ENCODE assay signal across 26 mouse cellular contexts in the genomic region with DNA sequence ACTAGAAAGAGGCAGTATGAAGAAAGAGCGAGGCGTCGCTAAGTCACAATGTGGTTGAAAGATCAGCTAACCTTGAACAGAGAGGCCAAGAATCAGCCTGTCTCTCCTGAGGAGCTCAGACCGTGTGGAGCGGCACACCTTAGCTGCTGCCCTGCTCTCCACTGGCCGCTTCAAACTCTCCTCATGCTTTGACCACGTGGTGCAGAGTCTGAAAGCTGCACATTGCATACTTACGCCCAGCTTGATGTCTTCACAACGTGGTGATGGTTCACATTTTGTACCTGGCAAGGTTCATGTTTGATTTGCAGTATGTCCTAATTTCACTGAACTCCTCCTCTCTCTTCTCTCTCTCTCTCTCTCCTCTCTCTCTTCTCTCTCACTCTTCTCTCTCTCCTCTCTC. TPM values are rescaled to one million over a fixed set of nuclear protein-coding genes. Genes with fewer than 3 reads are reported as not detected.
DNase-seq lines count a peak whose midpoint lies in the region; ATAC-seq and TF ChIP-seq lines count a peak whose summit lies in the region.
"Had no signal": no experiment of that assay in that cellular context is flagged by ENCODE, and none has a peak within 500 bp of the region (broad histone marks: within the 10 kb centered on the region; RNA-seq: fewer than 3 reads in every experiment).

No protein-coding gene starts in this region.

- no peak for TF ChIP-seq EP300 in liver, postnatal 0 days (IDR thresholded peaks at IDR 0.05; ENCODE audit: low read depth)

- H3K4me1 ChIP-seq in heart, embryonic 10.5 days = no peaks in the 10 kb centered on the region
- H3K4me1 ChIP-seq in liver, postnatal 0 days (ENCODE audit: insufficient read depth) = no peaks in the 10 kb centered on the region
- H3K4me1 ChIP-seq: embryonic facial prominence, embryonic 10.5 days; embryonic facial prominence, embryonic 12.5 days; forebrain, embryonic 13.5 days; forebrain, embryonic 15.5 days had no signal

- H3ac ChIP-seq in myocyte (ENCODE audit: control insufficient read depth, insufficient read length) = no peak overlapping the region

- peak; percentile 71 for DNase-seq in heart, adult 11 months
- DNase-seq in heart, embryonic 10.5 days (ENCODE audit: low spot score) = no peak
- DNase-seq in liver, postnatal 0 days = no peak
- DNase-seq in liver = no peak
- DNase-seq: adrenal gland, adult 8-10 months; adrenal gland, postnatal 14 days; adrenal gland, postnatal 36 days; B cell, adult 2 months; cerebellum, adult 11-12 months; cerebellum, adult 2 months; cerebellum, adult 9-10 months; cerebellum, postnatal 10 days; cerebellum, postnatal 25 days had no signal

- H3K27ac ChIP-seq in heart, embryonic 10.5 days = no peak overlapping the region
- H3K27ac ChIP-seq in liver, postnatal 0 days (ENCODE audit: low read depth) = no peak overlapping the region
- H3K27ac ChIP-seq: embryonic facial prominence, embryonic 10.5 days; embryonic facial prominence, embryonic 12.5 days; forebrain, embryonic 13.5 days; forebrain, embryonic 15.5 days had no signal

- no peaks in the 10 kb centered on the region for H3K79me2 ChIP-seq in myocyte (ENCODE audit: control insufficient read depth, insufficient read depth)

- WGBS in heart, embryonic 10.5 days = 72% methylated on average over 9 of the region's 9 CpGs
- 68% methylated on average over 9 of the region's 9 CpGs for WGBS in liver, postnatal 0 days (ENCODE audit: insufficient replicate concordance)

- no peaks in the 10 kb centered on the region for H3K9me3 ChIP-seq in heart, embryonic 10.5 days
- H3K9me3 ChIP-seq in liver, postnatal 0 days (ENCODE audit: low read length) = no peaks in the 10 kb centered on the region
- H3K9me3 ChIP-seq: embryonic facial prominence, embryonic 10.5 days; embryonic facial prominence, embryonic 12.5 days; forebrain, embryonic 13.5 days; forebrain, embryonic 15.5 days; G1E had no signal

- H3K4me3 ChIP-seq in heart, embryonic 10.5 days = no peak overlapping the region
- H3K4me3 ChIP-seq in liver, postnatal 0 days (ENCODE audit: low read depth, low read length) = no peak overlapping the region
- no peak overlapping the region for H3K4me3 ChIP-seq in myocyte
- H3K4me3 ChIP-seq: embryonic facial prominence, embryonic 10.5 days; embryonic facial prominence, embryonic 12.5 days; forebrain, embryonic 13.5 days; forebrain, embryonic 15.5 days had no signal

- no peak for TF ChIP-seq CTCF in liver, postnatal 0 days (IDR thresholded peaks at IDR 0.05; ENCODE audit: low read depth)

- H3K9ac ChIP-seq in liver, postnatal 0 days (replicated peaks) = no peak overlapping the region
- H3K9ac ChIP-seq: embryonic facial prominence, embryonic 12.5 days; forebrain, embryonic 13.5 days; forebrain, embryonic 15.5 days had no signal

- TF ChIP-seq POLR2A in myocyte (IDR thresholded peaks at IDR 0.05; ENCODE audit: insufficient read length, low read depth) = no peak

- peak; percentile 70 for ATAC-seq in liver, postnatal 0 days
- ATAC-seq: activated CD4-positive, CD25-positive, alpha-beta regulatory T cell, adult 4 months; CD4-positive, CD25-positive, alpha-beta regulatory T cell, adult 4 months; forebrain, embryonic 13.5 days; forebrain, embryonic 15.5 days; Patski had no signal

- no peaks in the 10 kb centered on the region for H3K27me3 ChIP-seq in heart, embryonic 10.5 days (ENCODE audit: insufficient read depth, poor library complexity, severe bottlenecking)
- H3K27me3 ChIP-seq in liver, postnatal 0 days (ENCODE audit: insufficient read depth, low read length) = no peaks in the 10 kb centered on the region
- H3K27me3 ChIP-seq in myocyte (ENCODE audit: control insufficient read depth, insufficient read depth, insufficient read length) = no peaks in the 10 kb centered on the region
- H3K27me3 ChIP-seq: CH12.LX; embryonic facial prominence, embryonic 12.5 days; forebrain, embryonic 13.5 days; forebrain, embryonic 15.5 days had no signal

- H3K36me3 ChIP-seq in heart, embryonic 10.5 days = no peaks in the 10 kb centered on the region
- no peaks in the 10 kb centered on the region for H3K36me3 ChIP-seq in liver, postnatal 0 days (replicated peaks; ENCODE audit: insufficient read depth, low read length)
- H3K36me3 ChIP-seq in myocyte (ENCODE audit: control insufficient read depth, insufficient read depth) = no peaks in the 10 kb centered on the region
- H3K36me3 ChIP-seq: embryonic facial prominence, embryonic 10.5 days; embryonic facial prominence, embryonic 12.5 days; forebrain, embryonic 15.5 days; G1E had no signal

- no peak overlapping the region for H3K4me2 ChIP-seq in liver, postnatal 0 days (ENCODE audit: low read depth, low read length)
- H3K4me2 ChIP-seq in myocyte (ENCODE audit: low read depth) = no peak overlapping the region
- H3K4me2 ChIP-seq: embryonic facial prominence, embryonic 12.5 days; forebrain, embryonic 13.5 days; forebrain, embryonic 15.5 days had no signal

TF ChIP-seq in myocyte, 11 proteins besides CTCF, POLR2A, EP300 and RAD21:
- TF ChIP-seq TCF3 (IDR thresholded peaks at IDR 0.05; ENCODE audit: insufficient read length, low read depth) = no peak
- TF ChIP-seq E2F4 (IDR thresholded peaks at IDR 0.05; ENCODE audit: insufficient read depth) = no peak
- peak; percentile 13 for TF ChIP-seq USF1 (IDR thresholded peaks at IDR 0.05; ENCODE audit: low read depth)
- no peak for TF ChIP-seq TCF12 (IDR thresholded peaks at IDR 0.05; ENCODE audit: insufficient read depth, poor library complexity, severe bottlenecking)
- no peak for TF ChIP-seq CEBPB (IDR thresholded peaks at IDR 0.05; ENCODE audit: insufficient read depth, poor library complexity, severe bottlenecking)

RNA-seq across cellular contexts. Expression of gene 4930568D16Rik, which starts 11.8 kb away (rescaled TPM):
- polyA plus RNA-seq in heart, embryonic 10.5 days (2016; fragmentation: Nextera tagmentation; extraction: Ambion mirVana) = not detected in 2 replicates
- polyA plus RNA-seq in liver, postnatal 0 days (2015; fragmentation: Nextera tagmentation; extraction: Ambion mirVana) = not detected in 2 replicates
- not detected for polyA plus RNA-seq in myocyte (2012; fragmentation: generic; extraction: Trizol)
- polyA plus RNA-seq: activated CD4-positive, CD25-positive, alpha-beta regulatory T cell, adult 4 months; CD4-positive, CD25-positive, alpha-beta regulatory T cell, adult 4 months; cerebellum, adult 2 months; cortical plate, adult 2 months; embryonic facial prominence, embryonic 10.5 days; embryonic facial prominence, embryonic 12.5 days; embryonic facial prominence, embryonic 14.5 days; forebrain, embryonic 11.5 days; forebrain, embryonic 13.5 days; forebrain, embryonic 15.5 days; G1E; Patski had no signal

RNA-seq across cellular contexts. Expression of gene 4930402F06Rik, which starts 17.7 kb away (rescaled TPM):
- polyA plus RNA-seq in heart, embryonic 10.5 days (2016; fragmentation: Nextera tagmentation; extraction: Ambion mirVana) = not detected in 2 replicates
- not detected in 2 replicates for polyA plus RNA-seq in liver, postnatal 0 days (2015; fragmentation: Nextera tagmentation; extraction: Ambion mirVana)
- polyA plus RNA-seq in myocyte (2012; fragmentation: generic; extraction: Trizol) = not detected
- polyA plus RNA-seq: activated CD4-positive, CD25-positive, alpha-beta regulatory T cell, adult 4 months; CD4-positive, CD25-positive, alpha-beta regulatory T cell, adult 4 months; cerebellum, adult 2 months; cortical plate, adult 2 months; embryonic facial prominence, embryonic 10.5 days; embryonic facial prominence, embryonic 12.5 days; embryonic facial prominence, embryonic 14.5 days; forebrain, embryonic 11.5 days; forebrain, embryonic 13.5 days; forebrain, embryonic 15.5 days; G1E; Patski had no signal

RNA-seq across cellular contexts. Expression of gene Stom, which starts 42.5 kb away (rescaled TPM):
- polyA plus RNA-seq in heart, embryonic 10.5 days (2016; fragmentation: Nextera tagmentation; extraction: Ambion mirVana) = 32.9 and 34.0 TPM in 2 replicates
- 77.1 and 86.3 TPM in 2 replicates for polyA plus RNA-seq in liver, postnatal 0 days (2015; fragmentation: Nextera tagmentation; extraction: Ambion mirVana)
- polyA plus RNA-seq in myocyte (2012; fragmentation: generic; extraction: Trizol) = 170 TPM
